Comparison of ENCODE assay signal across 7 mouse cellular contexts in the genomic region with DNA sequence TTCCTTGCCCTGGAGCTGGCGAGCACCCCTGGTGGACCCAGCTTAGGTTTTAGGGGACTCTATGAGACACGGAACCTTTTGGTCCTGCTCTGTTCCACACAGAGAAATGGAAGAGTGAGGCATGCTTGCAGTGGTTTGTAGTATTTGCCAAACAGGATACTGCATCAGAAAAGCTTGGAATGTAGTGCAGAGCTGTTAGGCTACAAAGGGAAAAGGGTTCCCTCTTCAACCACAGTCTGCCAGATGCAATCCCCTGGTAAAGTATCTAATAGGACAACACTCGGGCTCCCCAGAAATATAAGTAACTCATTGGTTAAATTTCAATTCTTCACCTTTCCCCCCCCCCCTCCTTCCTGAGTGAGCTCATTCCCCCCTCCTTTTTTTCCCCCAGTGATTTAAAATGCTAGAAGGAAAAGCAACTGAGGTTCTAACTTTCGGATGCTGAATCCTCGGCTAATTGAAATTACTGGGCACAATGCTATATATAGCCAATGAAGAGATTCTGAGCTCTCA.
DNase-seq lines count a peak whose midpoint lies in the region; ATAC-seq and TF ChIP-seq lines count a peak whose summit lies in the region.

No protein-coding gene starts in this region.

- no peak for TF ChIP-seq CTCF in stomach, postnatal 0 days (IDR thresholded peaks at IDR 0.05; ENCODE audit: low read depth)

- DNase-seq in left cerebral cortex, adult 8-10 months (ENCODE audit: low spot score in 2 of 2) = peak; percentile 16 to 21
- DNase-seq in left cerebral cortex, adult 11 months (ENCODE audit: low spot score) = no peak
- DNase-seq in stomach, postnatal 0 days (ENCODE audit: low spot score) = no peak
- DNase-seq in gastrocnemius, postnatal 10 days = no peak
- no peak for DNase-seq in ovary, postnatal 36 days (ENCODE audit: low spot score)

- H3K9me3 ChIP-seq in hindbrain, embryonic 12.5 days (replicated peaks) = no peaks in the 10 kb centered on the region
- no peaks in the 10 kb centered on the region for H3K9me3 ChIP-seq in limb, embryonic 15.5 days
- no peaks in the 10 kb centered on the region for H3K9me3 ChIP-seq in stomach, postnatal 0 days (ENCODE audit: control insufficient read depth, low read length)

- H3K4me2 ChIP-seq in hindbrain, embryonic 12.5 days (replicated peaks) = peak overlapping the region; percentile 55
- peak overlapping the region; percentile 43 for H3K4me2 ChIP-seq in limb, embryonic 15.5 days
- H3K4me2 ChIP-seq in stomach, postnatal 0 days (replicated peaks; ENCODE audit: low read depth) = 0 out of 2 replicates have a peak overlapping the region, but pooled peaks have one; percentile 14

- TF ChIP-seq EP300 in stomach, postnatal 0 days (optimal IDR thresholded peaks at IDR 0.05) = no peak

- H3K27ac ChIP-seq in hindbrain, embryonic 12.5 days = no peak overlapping the region
- H3K27ac ChIP-seq in limb, embryonic 15.5 days = no peak overlapping the region
- no peak overlapping the region for H3K27ac ChIP-seq in stomach, postnatal 0 days (replicated peaks)

- no peaks in the 10 kb centered on the region; the same call in 1 of the 2 replicates for H3K27me3 ChIP-seq in hindbrain, embryonic 12.5 days
- peaks cover 14% of the 10 kb centered on the region for H3K27me3 ChIP-seq in limb, embryonic 15.5 days
- no peaks in the 10 kb centered on the region for H3K27me3 ChIP-seq in stomach, postnatal 0 days (ENCODE audit: control insufficient read depth, insufficient read depth, low read length)

- WGBS in hindbrain, embryonic 12.5 days = 65% methylated on average over 5 of the region's 5 CpGs
- WGBS in limb, embryonic 15.5 days = 37% methylated on average over 5 of the region's 5 CpGs
- 54% methylated on average over 5 of the region's 5 CpGs for WGBS in stomach, postnatal 0 days

- no peaks in the 10 kb centered on the region for H3K36me3 ChIP-seq in hindbrain, embryonic 12.5 days
- no peaks in the 10 kb centered on the region for H3K36me3 ChIP-seq in limb, embryonic 15.5 days
- no peaks in the 10 kb centered on the region for H3K36me3 ChIP-seq in stomach, postnatal 0 days (ENCODE audit: control insufficient read depth, insufficient read depth, low read length)

- no peak for ATAC-seq in hindbrain, embryonic 12.5 days (ENCODE audit: low FRiP score)
- ATAC-seq in limb, embryonic 15.5 days (ENCODE audit: insufficient number of reproducible peaks, low FRiP score, low TSS enrichment, low read depth) = no peak
- no peak for ATAC-seq in stomach, postnatal 0 days (ENCODE audit: low FRiP score, low TSS enrichment)

- no peak overlapping the region for H3K9ac ChIP-seq in hindbrain, embryonic 12.5 days
- H3K9ac ChIP-seq in limb, embryonic 15.5 days = no peak overlapping the region
- no peak overlapping the region for H3K9ac ChIP-seq in stomach, postnatal 0 days (ENCODE audit: low read length)

- peak overlapping the region; percentile 30 for H3K4me3 ChIP-seq in hindbrain, embryonic 12.5 days
- H3K4me3 ChIP-seq in limb, embryonic 15.5 days = peak overlapping the region; percentile 24; the same call in 1 of the 2 replicates
- H3K4me3 ChIP-seq in stomach, postnatal 0 days (ENCODE audit: low read depth, low read length) = no peak overlapping the region

- peaks cover 10% of the 10 kb centered on the region for H3K4me1 ChIP-seq in hindbrain, embryonic 12.5 days
- peaks cover 7% of the 10 kb centered on the region; the same call in 1 of the 2 replicates for H3K4me1 ChIP-seq in limb, embryonic 15.5 days
- no peaks in the 10 kb centered on the region for H3K4me1 ChIP-seq in stomach, postnatal 0 days (replicated peaks; ENCODE audit: control insufficient read depth, insufficient read depth)

Comparison
In these comparisons a context has a peak if more than half of its experiments do, and no peak if none do; other contexts are left out.
1. DNase-seq: peak in left cerebral cortex, adult 8-10 months (2 of 2); none in left cerebral cortex, adult 11 months (single experiment), stomach, postnatal 0 days (single experiment), gastrocnemius, postnatal 10 days (single experiment) and ovary, postnatal 36 days (single experiment).
2. Peak in every context shown above with its lines, with median percentiles within 50 percentile points of each other: H3K4me2 ChIP-seq.